Mouse (Mus musculus) left cerebral cortex, adult 11 months (tissue): Measurements from ENCODE around the gene Apex1.
"Not testable (repeated sequence)": the region's sequence is repeated elsewhere in the genome, so short reads cannot be mapped to it uniquely, and the experiment has no call there.

Source experiments
- DNase-seq: peaks from one replicate; pipeline ENCODE4 v3.0.0; 2022; ENCODE audit warnings: low spot score

Gene Apex1

GRCm38 (mm10) chr14:50969558-50970544 lies 45.1 kb downstream of the Apex1 start:
- peak; percentile 29 for DNase-seq

- DNase-seq = no peak
Observed at GRCm38 (mm10) chr14:50970822-50971221, 46.1 kb downstream of the Apex1 start.

GRCm38 (mm10) chr14:50973054-50973453 lies 48.3 kb downstream of the Apex1 start:
- DNase-seq = not testable (repeated sequence)

GRCm38 (mm10) chr14:50973700-50974099 lies 48.9 kb downstream of the Apex1 start:
- no peak for DNase-seq

GRCm38 (mm10) chr14:50975001-50975400 lies 50.2 kb downstream of the Apex1 start:
- no peak for DNase-seq

GRCm38 (mm10) chr14:50976674-50977073 lies 51.9 kb downstream of the Apex1 start:
- no peak for DNase-seq
